Mouse (Mus musculus) layer of hippocampus, adult 9-11 months (tissue): ENCODE measurements at regions not wholly inside any gene's neighbourhood (a gene's known extent, or its start where the extent isn't known, plus 50 kb on each side); places are given as distances from the start of the nearest gene placed in this dataset.

Experiments
- DNase-seq: peaks from one replicate; pipeline ENCODE4 v3.0.0; 2022

DNA sequence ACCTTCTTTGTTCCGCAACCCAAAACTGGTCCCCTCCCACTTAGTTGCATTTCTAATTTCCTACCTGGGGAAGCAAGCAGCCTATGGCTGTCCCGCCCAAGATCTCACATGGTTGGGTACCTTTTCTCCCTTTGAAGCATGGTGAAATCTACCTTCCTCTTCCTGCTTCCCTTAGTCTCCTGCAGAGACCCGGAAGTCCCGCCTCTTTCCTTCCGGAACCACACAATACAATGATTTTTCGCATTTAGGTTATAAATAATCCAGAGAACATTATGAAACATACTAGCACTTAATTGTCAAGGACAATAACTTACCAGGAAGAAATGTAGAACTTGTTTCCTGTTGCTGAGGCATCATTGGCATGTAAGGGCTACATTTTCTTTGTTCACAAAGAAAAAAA, 58.8 kb downstream of the 1700009N14Rik start:
- DNase-seq: no peak

DNA sequence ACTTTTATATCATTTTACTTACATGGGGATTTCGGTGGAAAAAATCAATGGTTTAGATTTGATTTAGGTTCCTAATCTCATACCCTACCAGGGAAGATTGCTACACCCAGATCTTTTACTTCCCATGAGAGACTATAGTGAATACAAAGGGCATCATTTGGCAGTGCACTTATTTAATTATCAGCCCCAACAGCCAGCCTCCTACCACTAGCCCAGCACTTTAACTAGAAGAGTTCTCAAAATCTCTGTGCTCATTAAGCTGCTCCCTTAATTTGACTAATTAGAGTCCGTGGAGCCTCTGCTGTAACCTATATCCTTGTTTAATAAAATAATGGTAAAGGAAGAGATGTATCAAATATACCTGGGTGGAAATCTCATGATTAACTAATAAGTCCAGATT, 77.4 kb downstream of the 1700009N14Rik start:
- DNase-seq: no peak

DNA sequence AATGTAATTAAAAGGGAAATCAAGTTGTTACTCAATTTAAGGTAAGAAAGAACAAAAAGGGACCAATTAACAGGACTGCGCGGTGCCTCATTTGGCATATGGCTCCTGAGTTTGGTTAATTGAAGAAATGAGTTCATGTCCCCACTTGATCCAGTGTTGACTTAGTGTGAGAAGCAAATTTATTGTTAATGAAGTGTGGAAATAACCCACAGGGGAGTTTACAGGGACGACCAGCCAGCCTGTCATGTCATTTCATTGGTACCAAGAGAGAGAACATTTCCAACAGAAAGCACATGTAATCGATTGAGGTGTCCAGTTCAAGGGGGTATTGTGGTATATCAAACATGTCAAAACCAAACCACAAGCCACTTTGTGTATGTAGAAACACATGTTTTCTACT, 78.6 kb downstream of the 1700009N14Rik start:
- DNase-seq: no peak

DNA sequence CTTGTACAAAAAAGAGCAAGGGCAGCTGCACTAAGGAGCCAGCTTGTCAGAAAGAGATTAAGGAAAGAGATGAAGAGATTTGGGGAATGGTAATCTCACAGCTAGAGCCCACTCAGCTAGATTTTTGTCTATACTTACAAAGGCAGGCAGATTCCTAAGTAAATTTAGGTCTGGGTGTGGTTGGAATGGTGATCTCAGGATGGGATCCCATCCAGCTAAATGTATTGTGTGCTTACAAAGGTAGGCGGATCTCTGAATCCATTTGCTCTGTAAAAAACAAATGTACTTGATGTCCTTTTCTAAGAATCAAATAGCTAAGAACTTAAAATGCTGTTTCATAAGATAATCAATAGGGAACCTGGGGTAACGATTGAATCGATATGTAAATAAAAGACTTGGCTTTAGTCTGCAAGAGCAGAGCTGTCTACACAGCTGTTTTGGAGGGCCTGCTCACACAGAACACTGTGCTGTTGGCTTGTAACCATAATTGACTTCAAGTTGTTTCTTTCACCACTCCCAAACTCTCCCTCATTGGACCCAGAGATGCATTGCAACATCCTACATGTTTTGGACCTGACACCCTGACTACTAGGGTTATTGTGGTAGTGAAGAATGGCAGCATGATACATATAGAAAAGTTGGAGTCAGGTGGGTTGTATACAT, 106.1 kb downstream of the 1700009N14Rik start:
- no peak for DNase-seq

DNA sequence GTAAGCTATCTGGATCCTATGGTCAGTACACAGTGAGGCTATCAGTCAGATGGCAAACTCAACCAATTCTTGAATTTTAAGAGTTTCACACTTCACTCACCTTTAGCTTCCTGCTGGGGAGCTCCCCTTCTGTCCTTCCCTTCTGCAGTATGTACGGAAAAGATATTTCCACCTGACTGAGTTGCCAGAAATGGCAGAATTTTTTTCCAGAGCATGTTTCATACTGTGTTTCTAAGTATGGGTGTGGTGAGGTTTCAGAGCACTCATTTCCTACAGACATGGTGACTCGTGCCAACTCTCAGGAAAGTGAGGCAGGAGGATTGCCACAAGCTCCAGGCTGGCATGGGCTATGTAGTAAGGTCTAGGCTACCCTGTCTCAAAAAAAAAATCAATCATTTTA, 147.3 kb downstream of the 1700009N14Rik start:
- DNase-seq: no peak

DNA sequence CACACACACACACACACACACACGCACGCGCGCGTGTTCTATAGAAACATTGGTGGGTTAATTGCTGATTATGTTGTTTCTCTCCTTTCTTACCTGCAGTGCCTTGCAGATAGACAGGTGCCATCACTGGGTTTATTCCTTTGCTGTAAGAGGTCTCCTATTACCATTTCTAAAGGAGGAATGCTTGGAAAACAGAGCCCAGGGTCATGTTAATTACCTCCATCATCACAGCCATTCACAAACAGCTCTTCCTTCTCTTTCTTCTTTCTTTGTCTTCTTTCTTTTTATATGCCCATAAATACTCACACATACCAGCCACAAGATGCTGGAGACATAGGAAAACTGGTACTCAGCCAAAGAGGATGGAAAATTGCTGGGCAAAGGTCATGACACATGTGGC, 155.0 kb downstream of the 1700009N14Rik start:
- DNase-seq: no peak

DNA sequence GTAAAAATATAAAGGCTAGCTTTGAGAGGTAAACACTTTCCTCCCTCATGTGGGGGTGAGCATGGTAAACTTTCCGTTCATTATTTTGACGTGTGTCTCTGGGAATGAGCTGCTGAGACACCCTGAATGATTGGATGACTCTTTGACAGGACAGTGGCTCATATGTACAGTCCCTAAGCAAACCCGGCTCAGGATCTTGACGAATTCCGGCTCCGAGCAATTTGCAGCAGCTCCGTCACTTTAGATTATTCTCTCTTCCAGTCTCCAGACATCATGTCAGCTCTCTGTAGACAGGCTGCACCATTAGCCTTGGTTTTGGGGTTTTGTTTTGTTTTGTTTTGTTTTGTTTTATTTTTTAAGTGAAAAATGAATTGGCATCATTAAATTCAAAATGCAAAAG, 194.0 kb downstream of the 1700009N14Rik start:
- DNase-seq: no peak

DNA sequence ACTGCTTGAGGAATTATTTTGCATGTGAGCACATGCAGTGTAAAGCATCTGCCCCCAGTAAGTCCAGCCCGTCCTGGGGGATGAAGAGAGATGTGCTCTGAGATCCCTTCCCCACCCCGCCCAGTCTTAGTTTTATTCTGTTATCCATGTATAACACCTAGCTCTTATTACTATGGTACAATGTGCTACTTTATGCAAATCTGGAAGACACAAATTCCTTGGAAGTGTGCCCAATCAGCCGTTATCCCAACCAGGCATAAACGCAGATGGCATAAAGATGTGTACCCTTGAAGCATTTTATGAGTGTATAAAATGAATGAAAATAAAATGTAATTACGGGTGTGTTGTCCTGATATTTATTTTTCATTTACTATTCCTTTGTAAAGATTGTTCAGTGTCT, 194.8 kb downstream of the 1700009N14Rik start:
- DNase-seq: peak; percentile 7

DNA sequence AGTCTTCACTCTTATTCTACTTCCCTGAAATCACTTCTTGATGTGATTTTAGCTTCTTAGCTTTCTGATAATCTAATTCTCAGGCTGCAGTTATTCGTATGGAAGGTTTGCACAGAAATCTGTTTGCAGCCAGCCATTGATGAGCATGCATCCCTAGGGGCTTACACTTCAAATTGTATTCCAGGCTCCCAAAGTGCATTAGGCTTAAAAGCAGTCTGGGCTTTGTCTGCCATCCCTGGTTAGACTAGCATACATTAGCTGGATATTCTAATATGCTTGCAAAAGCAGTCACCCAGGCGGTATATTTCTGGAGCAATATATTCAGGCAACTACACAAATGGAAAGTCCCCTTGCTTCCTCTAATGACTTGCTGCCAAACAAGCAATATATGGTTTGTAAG, 210.4 kb downstream of the 1700009N14Rik start:
- no peak for DNase-seq

DNA sequence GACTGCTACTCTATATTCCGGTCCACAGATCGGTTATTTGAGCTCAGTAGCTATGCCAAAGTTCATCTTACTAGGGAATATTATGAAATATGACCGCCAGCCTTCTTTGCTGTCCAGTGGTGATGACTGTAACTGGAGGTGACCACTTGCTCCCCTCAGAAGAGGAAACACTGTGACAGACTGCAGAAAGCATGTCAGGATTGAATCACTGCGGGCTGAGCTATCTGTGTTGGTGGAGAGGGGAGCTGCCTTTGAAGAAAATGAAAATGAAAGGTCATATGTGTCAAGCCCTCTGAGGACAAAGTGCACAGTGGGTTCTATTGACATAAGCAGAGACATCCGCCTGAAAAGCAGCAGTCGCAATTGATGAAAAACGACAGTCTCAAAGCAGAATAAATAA, 222.5 kb downstream of the 1700009N14Rik start:
- no peak for DNase-seq

DNA sequence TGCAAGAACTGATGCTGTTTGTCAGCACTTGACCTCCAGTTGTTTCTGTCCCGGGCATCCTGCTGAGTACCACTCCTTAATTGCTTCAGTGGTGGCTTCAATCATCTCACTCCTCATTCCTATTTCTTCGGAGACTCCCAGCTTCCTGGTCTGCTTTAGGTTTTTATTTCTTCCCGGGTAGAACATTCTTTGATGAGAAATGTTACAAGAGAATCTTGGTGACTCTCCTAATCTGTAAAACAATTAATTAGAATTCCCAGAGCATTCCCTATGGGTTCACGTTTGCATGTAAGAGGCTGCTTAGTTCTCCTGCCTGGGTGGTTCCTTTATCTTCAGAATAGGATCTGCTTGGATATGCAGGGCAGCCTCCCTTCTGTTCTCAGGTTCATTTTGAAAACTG, 245.1 kb downstream of the 1700009N14Rik start:
- no peak for DNase-seq

DNA sequence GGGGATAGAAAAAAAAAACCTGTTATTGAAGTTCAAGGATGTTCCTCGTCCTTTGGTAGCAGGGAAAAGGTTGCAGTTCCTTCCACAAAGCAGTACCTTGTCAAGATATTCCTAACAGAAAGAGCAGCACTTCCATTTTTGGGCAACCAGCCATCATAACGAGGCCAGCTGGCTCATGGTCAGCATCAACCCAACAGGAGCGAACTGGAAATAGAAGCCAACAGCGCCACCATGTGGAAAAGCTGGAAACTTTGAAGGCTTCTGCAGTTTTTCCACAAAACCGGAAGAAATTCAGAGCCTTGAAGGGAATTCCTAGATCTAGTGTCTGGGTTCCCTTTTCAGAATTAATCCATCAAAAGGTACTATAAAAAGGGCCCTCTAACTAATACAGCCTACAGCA, 247.5 kb downstream of the 1700009N14Rik start:
- peak; percentile 75 for DNase-seq

DNA sequence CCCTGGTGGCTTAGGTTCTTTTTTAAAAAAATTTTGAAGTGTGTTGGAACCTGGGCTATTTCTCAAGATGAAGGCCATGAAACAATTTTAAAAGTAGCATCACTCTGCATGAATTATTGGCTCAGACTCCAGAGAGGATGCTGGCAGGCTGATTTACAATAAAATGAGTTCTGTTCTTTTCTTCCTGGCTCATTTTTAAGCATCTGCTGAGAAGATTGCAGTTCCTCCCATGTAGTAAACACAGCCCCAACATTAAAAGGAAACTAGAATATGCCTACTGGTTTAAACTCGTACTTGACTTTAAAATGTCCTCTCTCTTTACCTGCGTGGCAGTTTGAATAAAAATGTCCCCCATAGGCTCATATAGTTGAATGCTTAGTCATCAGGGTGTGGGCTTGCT, 249.3 kb downstream of the 1700009N14Rik start:
- DNase-seq: peak; percentile 24

DNA sequence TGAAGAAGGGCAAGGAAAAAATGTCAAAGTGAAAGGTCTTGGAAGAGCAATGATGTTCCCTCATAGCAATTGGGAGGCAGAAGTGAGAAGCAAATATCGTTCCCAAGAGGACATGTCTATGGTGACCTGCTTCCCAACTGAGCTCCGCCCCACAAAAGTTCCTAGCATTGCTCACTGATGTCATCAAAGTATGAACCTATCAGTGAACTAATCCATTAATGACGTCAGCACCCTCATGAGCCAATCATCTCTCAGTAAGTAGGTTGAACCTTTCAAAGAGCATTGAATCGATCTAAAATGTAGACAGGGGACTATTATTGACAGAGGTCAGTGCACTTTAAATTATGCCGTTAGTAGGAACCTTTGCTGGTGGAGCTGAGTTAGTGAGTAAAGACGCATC, 267.4 kb downstream of the 1700009N14Rik start:
- no peak for DNase-seq

DNA sequence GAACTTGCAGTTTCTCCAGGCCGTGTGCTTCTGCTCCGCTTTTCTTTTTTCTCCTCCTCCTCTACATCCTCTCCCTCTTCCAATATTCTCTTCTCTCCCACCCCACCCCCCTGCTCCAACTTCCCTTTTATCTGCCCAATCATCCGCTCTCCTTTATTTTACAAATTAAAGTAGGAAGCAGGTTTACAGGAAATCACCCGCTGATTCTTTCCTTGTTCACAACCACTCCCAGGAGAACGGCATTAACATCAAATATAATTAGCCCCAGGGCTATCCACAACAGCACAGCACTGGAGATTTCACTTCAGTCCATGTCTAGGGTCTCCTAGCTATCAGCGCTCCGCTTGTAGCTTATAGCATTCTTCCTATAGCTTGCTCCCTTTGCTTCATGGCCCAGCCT, 268.6 kb downstream of the 1700009N14Rik start:
- DNase-seq: no peak

DNA sequence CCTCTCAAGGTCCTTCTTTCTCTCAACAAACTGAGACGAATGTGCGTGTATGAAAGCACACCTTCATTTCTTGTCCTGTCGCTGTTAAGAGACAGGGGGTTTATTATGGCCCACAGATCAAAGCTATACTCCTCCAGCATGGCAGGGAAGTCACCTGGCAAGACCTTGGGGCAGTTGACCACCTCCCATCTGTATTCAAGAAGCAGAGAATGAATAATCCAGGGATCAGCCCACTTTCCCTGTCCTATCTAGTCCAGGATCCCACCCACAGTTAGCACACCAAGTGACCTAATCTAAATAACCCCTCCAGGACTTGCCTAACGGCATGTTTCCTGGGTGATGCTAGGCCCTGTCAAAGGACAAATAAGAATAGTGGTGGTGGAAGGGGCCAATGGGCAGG, 269.9 kb downstream of the 1700009N14Rik start:
- DNase-seq: no peak

DNA sequence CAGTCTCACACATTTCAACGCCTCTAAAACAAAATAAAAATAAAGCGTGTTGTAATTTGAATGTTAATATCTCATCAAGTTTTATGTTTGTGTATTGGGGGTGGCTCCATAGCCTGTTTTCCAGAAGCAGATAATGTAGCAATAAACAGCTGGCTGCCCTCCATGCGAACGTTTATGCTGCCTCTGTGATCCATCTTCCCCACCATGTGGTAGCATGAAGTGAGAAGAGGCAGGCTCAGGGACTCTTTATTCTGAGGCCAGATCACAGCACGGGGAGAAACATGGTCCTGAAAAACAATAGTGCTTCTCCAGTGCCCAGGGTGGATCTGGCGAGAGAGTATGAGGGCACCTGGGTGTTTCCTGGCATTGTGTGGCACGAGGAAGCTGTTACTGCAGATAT, 271.4 kb downstream of the 1700009N14Rik start:
- DNase-seq: no peak

DNA sequence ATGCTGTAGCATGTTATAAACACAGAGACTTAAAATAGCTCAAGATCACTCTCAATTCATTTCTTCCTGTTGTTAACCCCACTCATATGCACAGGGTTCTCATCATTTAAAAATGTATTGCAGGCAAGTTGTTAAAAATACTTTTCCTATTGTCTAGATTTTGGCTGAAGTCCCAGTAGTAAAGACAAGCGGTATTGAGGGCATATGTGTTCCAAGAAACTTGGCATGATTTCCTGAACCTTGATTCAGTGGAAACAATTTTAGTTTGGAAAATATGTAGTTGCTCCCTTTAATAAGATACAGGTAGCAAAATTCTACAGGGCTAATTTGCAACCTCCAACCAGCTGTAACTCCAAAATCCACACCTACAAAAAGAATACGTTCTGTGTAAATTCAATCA, 315.5 kb downstream of the 1700009N14Rik start:
- no peak for DNase-seq

DNA sequence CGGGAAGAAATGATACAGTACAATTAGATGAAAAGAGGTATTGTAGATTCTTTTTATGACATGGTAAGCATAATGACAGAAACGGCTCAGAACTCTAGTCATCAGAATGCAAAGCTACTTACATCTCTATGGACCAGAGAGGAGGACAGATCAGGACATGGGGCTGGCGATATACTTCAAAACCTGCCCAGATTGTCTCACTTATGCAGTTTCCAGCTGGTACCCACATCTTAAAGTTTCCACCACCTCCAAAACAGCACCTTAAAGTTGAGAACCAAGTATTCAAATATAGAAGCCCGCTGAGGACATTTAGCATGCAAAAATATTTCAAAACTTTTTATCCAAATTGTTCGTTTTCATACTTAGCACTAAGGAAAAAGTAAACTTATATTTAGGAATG, 341.0 kb downstream of the 1700009N14Rik start:
- no peak for DNase-seq

DNA sequence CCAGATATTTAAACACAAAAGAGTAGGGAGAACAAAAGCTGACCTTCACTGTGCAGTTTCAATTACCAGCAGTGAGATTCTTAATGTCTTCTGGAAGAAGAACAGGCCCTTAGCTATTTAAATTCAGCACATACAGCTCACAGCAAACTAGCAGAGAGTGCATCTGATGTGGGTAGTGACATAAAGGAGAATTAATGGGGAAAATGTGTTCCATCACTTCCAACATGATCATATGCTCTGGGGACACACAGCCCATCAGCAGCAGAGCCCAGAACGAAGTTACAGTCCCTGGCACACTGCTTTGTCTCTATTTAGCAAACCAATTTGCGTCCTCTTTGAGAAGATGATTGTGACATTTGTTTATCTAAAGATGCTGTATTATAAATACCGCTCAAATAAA, 332.9 kb upstream of the Aco1 start:
- no peak for DNase-seq

DNA sequence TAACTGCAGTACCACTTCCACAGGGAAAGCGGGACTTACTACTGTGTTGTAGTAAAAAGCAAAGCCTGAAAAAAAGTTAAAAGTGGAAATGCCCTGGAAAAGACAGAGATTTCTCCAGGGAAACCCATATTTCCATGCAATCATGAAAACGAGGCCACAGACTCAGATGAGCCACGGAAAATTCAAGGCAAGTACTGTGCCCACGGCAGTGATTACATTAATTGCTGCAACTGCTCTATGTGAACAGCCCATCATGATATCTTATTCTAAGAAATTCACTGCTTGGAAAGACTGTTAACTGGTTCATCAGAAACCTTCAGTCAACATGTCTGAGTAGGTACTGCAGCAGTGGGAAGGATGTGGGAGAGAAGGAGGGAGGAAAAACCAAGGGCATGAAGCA, 330.1 kb upstream of the Aco1 start:
- no peak for DNase-seq

DNA sequence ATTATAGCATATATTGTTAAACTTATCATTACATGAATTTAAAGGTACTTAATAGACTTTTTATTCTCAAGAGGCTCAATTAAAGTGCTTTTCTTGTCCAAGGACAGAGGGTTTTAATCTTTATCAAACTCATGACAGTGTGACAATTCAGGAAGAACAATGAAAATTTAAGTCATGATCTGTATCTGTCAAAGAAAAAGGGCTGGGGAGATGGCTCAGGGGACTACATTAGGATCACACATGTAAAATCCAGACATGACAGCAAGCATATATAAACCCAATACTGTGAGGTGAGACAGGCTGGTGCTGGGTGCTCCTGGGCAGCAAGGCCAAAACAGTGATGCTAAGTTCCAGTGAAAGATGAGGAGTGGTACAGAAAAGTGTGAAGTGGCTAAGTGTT, 327.3 kb upstream of the Aco1 start:
- no peak for DNase-seq

DNA sequence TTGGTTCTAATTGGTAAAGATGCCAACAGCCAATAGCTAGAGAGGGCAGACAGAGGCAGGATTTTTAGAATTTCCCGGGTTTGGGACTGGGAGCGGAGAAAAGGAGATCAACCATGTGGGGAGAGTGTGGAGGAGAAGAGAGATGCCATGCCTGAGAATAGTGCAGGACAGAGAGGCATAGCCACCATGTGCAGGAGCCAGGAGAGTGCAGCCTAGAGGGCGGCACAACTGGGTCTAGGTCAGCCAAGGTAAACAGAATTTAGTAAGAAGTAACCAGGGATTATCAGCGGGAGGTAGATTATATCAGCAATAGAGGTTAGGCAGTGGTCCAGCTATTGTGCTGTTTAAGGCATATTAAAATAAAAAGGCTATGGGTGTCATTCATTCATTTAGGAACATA, 325.2 kb upstream of the Aco1 start:
- no peak for DNase-seq

DNA sequence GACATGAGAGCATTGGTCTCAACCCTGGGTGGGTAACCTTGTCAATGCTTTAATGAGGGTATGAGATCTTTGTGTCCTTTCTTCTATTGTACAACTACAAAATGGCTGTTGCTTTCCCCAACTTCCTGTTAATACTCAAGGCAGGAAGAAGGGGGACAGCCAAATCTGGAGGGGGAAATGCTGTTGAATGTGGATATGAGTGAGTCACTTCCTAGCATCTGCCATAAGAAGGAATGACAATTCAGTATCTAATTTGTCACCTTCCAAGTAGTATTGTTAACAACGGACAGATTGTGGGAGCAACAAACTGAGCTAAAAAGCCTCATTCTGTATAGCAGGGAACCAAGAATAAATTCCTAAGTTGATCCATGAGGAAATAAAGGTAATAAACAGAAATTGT, 309.2 kb upstream of the Aco1 start:
- DNase-seq: no peak
